Mouse (Mus musculus) liver, embryonic 14.5 days (tissue): Measurements from ENCODE around the gene Fgfr2.

Experiments
- CTCF ChIP-seq: IDR thresholded peaks from 2 replicates; pipeline ENCODE4 v1.5.1; 2016; ENCODE audit warnings: antibody characterized with exemption, low read depth, control low read depth
- EP300 ChIP-seq: IDR thresholded peaks from 2 replicates; pipeline ENCODE4 v1.6.1; 2016; ENCODE audit warnings: antibody characterized with exemption, low read depth

- TF ChIP-seq CTCF: no peak
- TF ChIP-seq EP300: no peak
These were observed 2334.2 kb downstream of the Fgfr2 start for GRCm38 (mm10) chr7:130788950-130789349.
